In genomic region chr12:77237950-77238530, GRCm38 (mm10) we compare ENCODE assay signal across 8 mouse cellular contexts. TPM values are rescaled to one million over a fixed set of nuclear protein-coding genes. Genes with fewer than 3 reads are reported as not detected.
DNase-seq lines count a peak whose midpoint lies in the region; ATAC-seq and TF ChIP-seq lines count a peak whose summit lies in the region.

Gene Fut8 (plus strand): TSS chr12:77238125.

- no peak for TF ChIP-seq POLR2A in olfactory bulb, adult 2 months (IDR thresholded peaks at IDR 0.05; ENCODE audit: insufficient read depth, low read depth, low read length)
- no peak for TF ChIP-seq POLR2A in thymus, adult 2 months (IDR thresholded peaks at IDR 0.05; ENCODE audit: control insufficient read depth, extremely low read depth, insufficient read depth, low read length, poor library complexity)

- H3K4me3 ChIP-seq in forebrain, embryonic 15.5 days: peak within 1 kb of the TSS; percentile 96
- peak within 1 kb of the TSS; percentile 98 for H3K4me3 ChIP-seq in layer of hippocampus, adult 2 months
- peak within 1 kb of the TSS; percentile 82 for H3K4me3 ChIP-seq in lung, embryonic 14.5 days (ENCODE audit: low read depth, low read length)
- peak within 1 kb of the TSS; percentile 97 for H3K4me3 ChIP-seq in olfactory bulb, adult 2 months (ENCODE audit: insufficient read depth, low read depth, low read length)
- H3K4me3 ChIP-seq in thymus, adult 2 months (ENCODE audit: control insufficient read depth, insufficient read depth, low read length): peak within 1 kb of the TSS; percentile 61

- peak; percentile 89 for DNase-seq in ES-CJ7 (ENCODE audit: low read depth, low spot score)
- DNase-seq in cerebellum, adult 11 months: peak; percentile 91
- DNase-seq in heart, postnatal 36 days: peak; percentile 87 to 91
- DNase-seq in layer of hippocampus, adult 2 months (ENCODE audit: low spot score in 2 of 2): peak; percentile 87 to 88
- DNase-seq in lung, embryonic 14.5 days: peak; percentile 94
- DNase-seq in thymus, adult 2 months: peak; percentile 87

- peaks cover 13% of the 10 kb centered on the region for H3K4me1 ChIP-seq in forebrain, embryonic 15.5 days
- H3K4me1 ChIP-seq in lung, embryonic 14.5 days (ENCODE audit: insufficient read depth): no peaks in the 10 kb centered on the region
- peaks cover 3% of the 10 kb centered on the region; the same call in 1 of the 2 replicates for H3K4me1 ChIP-seq in olfactory bulb, adult 2 months (ENCODE audit: control insufficient read depth, insufficient read depth, low read length)
- H3K4me1 ChIP-seq in thymus, adult 2 months (replicated peaks; ENCODE audit: control insufficient read depth, insufficient read depth, low read length): peaks cover 3% of the 10 kb centered on the region; the same call in 1 of the 2 replicates

- under 1% methylated on average over 46 of the region's 46 CpGs for WGBS in forebrain, embryonic 15.5 days
- WGBS in lung, embryonic 14.5 days: under 1% methylated on average over 46 of the region's 46 CpGs
- 0% methylated on average over 46 of the region's 46 CpGs for WGBS in olfactory bulb, adult 2 months
- under 1% methylated on average over 46 of the region's 46 CpGs for WGBS in thymus, adult 2 months

- peak; percentile 78 for ATAC-seq in forebrain, embryonic 15.5 days (replicated peaks)
- peak; percentile 85 for ATAC-seq in lung, embryonic 14.5 days (ENCODE audit: insufficient read depth)

- TF ChIP-seq CTCF in layer of hippocampus, adult 2 months (conservative IDR thresholded peaks at IDR 0.05): no peak
- no peak for TF ChIP-seq CTCF in lung, embryonic 14.5 days (IDR thresholded peaks at IDR 0.05; ENCODE audit: low read depth)
- no peak for TF ChIP-seq CTCF in olfactory bulb, adult 2 months (IDR thresholded peaks at IDR 0.05; ENCODE audit: insufficient read depth, low read depth, low read length)
- no peak for TF ChIP-seq CTCF in thymus, adult 2 months (IDR thresholded peaks at IDR 0.05; ENCODE audit: borderline replicate concordance, control insufficient read depth, extremely low read depth, insufficient read depth, low read length, poor library complexity)

- intact Hi-C loops in heart, postnatal 36 days (cut with DNase I): loop anchor here (2.0 to 5.0 kb wide), 6 partner anchors 185 to 989 kb away; partner anchors contain the start of genes Gphn and Max

- peak within 1 kb of the TSS; percentile 96 for H3K9ac ChIP-seq in forebrain, embryonic 15.5 days (replicated peaks)
- H3K9ac ChIP-seq in lung, embryonic 14.5 days: peak within 1 kb of the TSS; percentile 88

- H3K27me3 ChIP-seq in forebrain, embryonic 15.5 days: no peaks in the 10 kb centered on the region
- no peaks in the 10 kb centered on the region for H3K27me3 ChIP-seq in lung, embryonic 14.5 days (ENCODE audit: insufficient read depth, low read length)
- no peaks in the 10 kb centered on the region for H3K27me3 ChIP-seq in thymus, adult 2 months (ENCODE audit: control insufficient read depth, insufficient read depth, low read length)

- H3K4me2 ChIP-seq in forebrain, embryonic 15.5 days (replicated peaks): peak within 1 kb of the TSS; percentile 92
- peak within 1 kb of the TSS; percentile 95 for H3K4me2 ChIP-seq in lung, embryonic 14.5 days

- H3K27ac ChIP-seq in forebrain, embryonic 15.5 days (replicated peaks): peak within 1 kb of the TSS; percentile 97
- H3K27ac ChIP-seq in layer of hippocampus, adult 2 months: peak within 1 kb of the TSS; percentile 98
- H3K27ac ChIP-seq in lung, embryonic 14.5 days (ENCODE audit: low read depth): peak within 1 kb of the TSS; percentile 91
- peak within 1 kb of the TSS; percentile 96 for H3K27ac ChIP-seq in olfactory bulb, adult 2 months (ENCODE audit: insufficient read depth, low read depth, low read length)
- peak within 1 kb of the TSS; percentile 39 for H3K27ac ChIP-seq in thymus, adult 2 months (ENCODE audit: control insufficient read depth, insufficient read depth, low read length)

- H3K36me3 ChIP-seq in forebrain, embryonic 15.5 days: no peaks in the 10 kb centered on the region
- H3K36me3 ChIP-seq in lung, embryonic 14.5 days (ENCODE audit: insufficient read depth): no peaks in the 10 kb centered on the region
- H3K36me3 ChIP-seq in thymus, adult 2 months (ENCODE audit: control insufficient read depth, insufficient read depth, low read length): no peaks in the 10 kb centered on the region

- no peaks in the 10 kb centered on the region for H3K9me3 ChIP-seq in forebrain, embryonic 15.5 days
- no peaks in the 10 kb centered on the region for H3K9me3 ChIP-seq in lung, embryonic 14.5 days (ENCODE audit: low read depth, low read length)

RNA-seq across cellular contexts. Expression of gene Fut8, which starts in this region (rescaled TPM):
- 35.2 and 37.5 TPM in 2 replicates for polyA plus RNA-seq in forebrain, embryonic 15.5 days (2015; fragmentation: Nextera tagmentation; extraction: Ambion mirVana)
- total RNA-seq in heart, postnatal 36 days (2021): 10 to 100 TPM; 16.8 to 17.8 TPM
- total RNA-seq in layer of hippocampus, adult 2 months (2021): 10 to 100 TPM; 76.4 to 81.6 TPM
- 28.5 and 29.4 TPM in 2 replicates for polyA plus RNA-seq in lung, embryonic 14.5 days (2014; fragmentation: Nextera tagmentation; extraction: Ambion mirVana)
- polyA plus RNA-seq in olfactory bulb, adult 2 months (2012; ENCODE audit: insufficient read depth, insufficient read length, low replicate concordance, missing spikeins): 125 TPM in 1 of 2 replicates, not detected in the other
- 10.8 and 14.6 TPM in 2 replicates for polyA plus RNA-seq in thymus, adult 2 months (2012; rRNA removed)

Comparison
In these comparisons a context has a peak if more than half of its experiments do, and no peak if none do; other contexts are left out.
1. Peak in every context shown above with its lines: DNase-seq, ATAC-seq, H3K4me3 ChIP-seq and H3K27ac ChIP-seq.
2. RNA of gene Fut8 (total RNA-seq): 76.4 to 81.6 TPM in layer of hippocampus, adult 2 months; 16.8 to 17.8 TPM in heart, postnatal 36 days; every median in the first group is over 4 times any median in the second.
3. H3K27ac ChIP-seq: peak in every context shown above with its lines; median percentile 98 in layer of hippocampus, adult 2 months; 97 in forebrain, embryonic 15.5 days; 96 in olfactory bulb, adult 2 months; 91 in lung, embryonic 14.5 days; 39 in thymus, adult 2 months.